Mouse (Mus musculus) megakaryocyte-erythroid progenitor cell, adult 5-6 weeks (primary cell): ENCODE results near the gene Sufu. TPM values are rescaled to one million over a fixed set of nuclear protein-coding genes. Genes with fewer than 3 reads are reported as not detected.
A peak's percentile ranks its signal among the peaks of the same experiment; 100 is the strongest.

Experiments used
- ATAC-seq: replicated peaks from 2 replicates; pipeline ENCODE4 v1.8.0; 2016; ENCODE audit warnings: mild to moderate bottlenecking, inconsistent platforms; ENCODE audit not compliant: severe bottlenecking, poor library complexity, low FRiP score, low TSS enrichment
- total RNA-seq, 2 experiments: library from RNA; stranded (forward) in 1 of 2; stranded (reverse) in 1 of 2; fragments of 200-1000, 215-1000 nt in 1 of 2; fragments of >200 nt in 1 of 2; fragmentation: Nextera tagmentation in 1 of 2; gene quantifications; 2 replicates each; pipeline ENCODE4 v1.2.3; 2014 to 2017

Sufu gene
- total RNA-seq, 2 experiments from 2014 or later: 7.4 to 16.3 TPM

- no peak for ATAC-seq
Observed at GRCm38 (mm10) chr19:46382275-46382674, 14.4 kb upstream of the Sufu start.

DNA sequence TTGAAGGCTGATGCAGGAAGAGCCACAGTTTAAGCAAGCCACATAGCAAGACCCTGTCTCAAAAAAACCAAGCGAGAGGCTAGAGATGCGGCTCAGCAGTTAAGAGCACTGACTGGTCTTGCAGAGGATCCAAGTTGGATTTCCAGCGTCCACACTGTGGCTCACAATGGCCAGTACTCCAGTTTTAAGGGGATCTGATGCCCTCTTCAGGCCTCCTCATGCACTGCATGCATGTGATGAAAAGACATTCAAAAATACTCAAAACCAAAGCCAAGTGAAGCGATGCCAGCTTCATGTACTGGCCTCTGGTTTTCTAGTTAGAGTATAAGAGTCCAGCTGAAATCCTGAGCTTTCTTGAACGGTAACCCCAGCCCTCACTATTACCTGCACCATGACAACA lies 6.8 kb upstream of the Sufu start:
- no peak for ATAC-seq

- no peak for ATAC-seq
Observed at GRCm38 (mm10) chr19:46392018-46392417, 4.7 kb upstream of the Sufu start.

GRCm38 (mm10) chr19:46394712-46395108 lies 2.0 kb upstream of the Sufu start:
- no peak for ATAC-seq

DNA sequence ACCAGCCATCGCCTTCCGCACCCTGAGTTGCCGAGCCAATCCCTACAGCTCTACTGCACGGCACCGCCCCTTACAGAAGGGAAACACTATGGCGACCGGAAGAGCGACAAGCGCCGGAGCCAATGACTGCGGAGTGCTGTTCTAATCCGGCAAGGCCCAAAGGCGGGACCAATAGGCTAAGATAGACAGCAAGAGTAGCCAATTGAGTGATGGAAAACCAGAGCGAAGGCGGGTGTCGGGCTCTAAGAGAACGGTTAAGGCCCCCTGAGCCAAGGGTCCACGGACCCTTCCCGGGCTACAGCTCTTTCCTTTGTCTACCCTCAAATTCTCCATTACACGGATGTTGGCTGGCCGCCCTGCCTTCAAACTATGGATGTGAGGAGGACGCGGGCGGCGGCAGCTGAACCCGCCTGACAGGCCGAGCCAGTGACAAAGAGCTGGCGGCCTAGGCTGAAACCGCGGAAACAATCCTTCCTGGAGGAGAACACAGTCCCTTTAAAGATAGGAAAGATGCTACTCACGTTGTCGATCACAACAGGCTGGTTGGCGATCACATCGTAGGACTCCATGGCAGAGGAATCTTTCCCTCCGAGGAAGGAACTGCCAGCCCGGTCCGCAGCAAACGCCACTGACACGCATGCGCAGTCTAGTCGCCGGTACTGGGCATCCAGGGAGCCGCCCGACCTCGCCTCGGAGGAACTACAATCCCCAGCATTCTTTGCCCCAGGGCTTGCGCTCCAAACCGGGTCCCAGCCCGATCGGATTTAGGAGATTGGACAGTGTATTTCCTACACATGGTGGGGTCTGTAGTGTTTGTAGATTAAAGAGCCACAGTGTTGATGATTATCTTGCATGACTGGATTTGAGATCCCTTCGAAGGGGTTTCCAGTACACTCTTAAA lies 1.3 kb upstream of the Sufu start, which contains the start of gene Actr1a:
Gene Actr1a, minus strand, starts transcription at position 640 of the 901 bp plus-strand sequence.
- peak; percentile 88 for ATAC-seq

DNA sequence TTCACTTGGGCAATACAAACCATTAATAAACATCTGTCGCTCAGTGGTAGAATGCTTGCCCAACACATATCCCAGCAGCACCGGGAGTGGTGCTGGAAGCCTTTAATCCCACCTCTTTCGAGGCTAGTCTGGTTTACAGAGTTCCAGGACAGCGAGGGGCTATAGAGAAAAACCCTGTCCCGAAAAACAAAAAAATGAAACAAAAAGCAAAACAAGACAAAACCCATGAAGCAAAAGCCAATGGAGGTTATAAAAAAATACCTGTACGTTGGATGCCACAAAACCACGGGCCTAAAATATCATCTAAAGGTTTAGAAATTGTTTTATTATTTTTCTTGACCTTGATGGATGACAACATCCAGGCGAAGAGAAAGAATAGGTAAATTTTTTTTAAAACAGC lies 587 bp upstream of the Sufu start:
- ATAC-seq: no peak

DNA sequence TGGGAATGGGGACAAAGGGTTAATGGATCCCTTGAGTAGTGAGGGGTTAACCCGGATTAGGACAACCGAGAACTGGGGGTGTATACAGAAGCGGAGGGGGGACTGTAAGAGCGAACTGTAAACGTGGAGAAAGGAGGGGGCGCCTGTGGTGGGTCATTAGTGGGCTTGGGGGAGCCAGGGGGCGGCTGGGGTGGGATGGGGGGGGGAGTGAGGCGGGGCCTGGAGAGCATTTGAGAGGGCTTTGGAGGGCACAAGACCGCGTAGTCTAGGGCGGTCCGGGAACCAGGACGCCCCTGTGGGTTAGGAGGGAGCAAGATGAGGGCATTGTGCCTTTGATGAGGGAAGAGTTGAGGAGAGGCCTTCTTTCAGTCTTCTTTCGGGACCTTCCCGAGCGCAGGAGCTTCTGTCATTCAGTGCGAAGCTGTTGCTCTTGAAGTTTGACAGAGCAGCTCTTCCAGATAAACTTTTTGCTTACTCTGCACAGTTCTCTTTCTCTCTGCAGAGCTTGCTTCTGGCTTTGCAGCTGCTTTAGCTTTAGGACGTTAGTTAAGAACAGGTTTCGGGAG lies 823 bp downstream of the Sufu start:
- ATAC-seq: no peak

- no peak for ATAC-seq
Observed at GRCm38 (mm10) chr19:46398401-46398800, 1.7 kb downstream of the Sufu start.

DNA sequence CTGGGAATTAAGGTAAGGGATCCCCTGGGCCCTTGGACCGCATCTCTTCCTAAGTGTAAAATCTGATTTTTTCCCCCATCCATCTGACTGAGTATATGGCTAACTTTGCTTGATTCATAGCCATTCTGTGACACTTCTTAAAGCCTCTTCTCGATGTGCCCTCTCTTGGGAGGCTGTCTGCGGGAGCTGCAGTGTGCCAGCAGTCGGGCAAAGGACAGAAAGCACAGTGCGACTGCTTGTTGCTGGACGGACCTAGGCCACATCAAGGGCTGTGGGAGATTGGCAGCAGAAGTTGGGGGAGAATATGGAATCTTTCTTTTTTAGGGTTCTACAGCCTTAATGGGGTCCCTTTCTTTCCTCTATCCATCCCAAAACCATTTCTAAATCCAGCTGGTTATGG lies 2.7 kb downstream of the Sufu start:
- no peak for ATAC-seq

GRCm38 (mm10) chr19:46399886-46400285 lies 3.2 kb downstream of the Sufu start:
- no peak for ATAC-seq

DNA sequence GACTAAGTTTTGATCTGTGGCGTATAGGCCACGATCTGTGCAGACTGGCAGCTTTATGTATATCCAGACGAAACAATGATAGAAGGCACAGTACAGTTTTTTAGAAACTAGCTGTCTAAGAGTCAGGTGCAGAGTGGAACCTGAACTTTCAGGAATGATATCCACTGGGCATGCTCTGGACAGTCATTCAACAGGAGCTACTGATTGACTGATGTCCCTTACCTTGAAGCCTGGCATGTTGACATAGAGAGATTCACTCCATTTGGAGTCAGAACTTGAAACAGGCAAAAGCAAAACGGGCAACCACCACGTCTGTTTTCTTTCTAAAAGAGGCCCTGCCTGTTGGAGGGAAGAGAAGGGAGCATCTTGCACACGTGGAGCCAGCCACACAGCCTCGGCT lies 3.9 kb downstream of the Sufu start:
- no peak for ATAC-seq

DNA sequence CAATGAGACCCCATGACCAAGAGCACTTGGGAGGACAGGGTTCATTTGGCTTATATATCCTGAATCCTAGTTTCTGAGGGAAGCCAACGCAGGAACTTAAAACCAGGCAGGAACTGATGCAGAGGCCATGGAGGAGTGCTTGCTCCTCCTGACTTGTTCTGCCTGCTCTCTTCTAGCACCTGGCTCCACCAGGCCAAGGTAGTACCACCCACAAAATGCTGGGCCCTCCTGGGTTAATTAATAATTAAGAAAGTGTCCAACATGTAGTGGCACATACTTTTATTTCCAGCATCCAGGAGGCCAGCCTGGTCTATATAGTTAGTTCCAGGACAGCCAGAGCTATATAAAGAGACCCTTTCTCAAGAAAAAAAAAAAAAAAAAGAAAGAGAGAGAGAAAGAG lies 7.3 kb downstream of the Sufu start:
- ATAC-seq: no peak

GRCm38 (mm10) chr19:46406592-46407386 lies 10.1 kb downstream of the Sufu start:
- ATAC-seq: no peak

- no peak for ATAC-seq
Observed at GRCm38 (mm10) chr19:46409506-46409905, 12.8 kb downstream of the Sufu start.

- ATAC-seq: no peak
Observed at GRCm38 (mm10) chr19:46412056-46412805, 15.5 kb downstream of the Sufu start.

DNA sequence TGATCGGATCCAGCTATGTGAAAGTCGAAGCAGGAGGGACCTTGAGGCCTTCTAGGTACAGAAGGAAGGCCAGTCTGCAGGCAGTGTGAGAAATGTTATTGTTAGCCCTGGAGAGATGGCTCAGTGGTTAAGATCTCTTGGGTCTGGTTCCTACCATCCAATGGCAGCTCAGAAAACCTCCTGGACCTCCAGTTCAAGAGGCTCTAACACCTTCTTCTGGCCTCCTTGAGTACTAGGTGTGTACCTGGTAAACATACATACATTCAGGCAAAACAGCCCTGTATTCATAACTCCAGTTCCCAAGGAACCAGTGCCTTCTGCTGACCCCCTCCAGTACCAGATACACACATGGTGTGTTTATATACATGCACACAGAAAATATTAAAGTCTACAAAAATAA lies 17.3 kb downstream of the Sufu start:
- no peak for ATAC-seq

GRCm38 (mm10) chr19:46414486-46414885 lies 17.8 kb downstream of the Sufu start:
- ATAC-seq: no peak

DNA sequence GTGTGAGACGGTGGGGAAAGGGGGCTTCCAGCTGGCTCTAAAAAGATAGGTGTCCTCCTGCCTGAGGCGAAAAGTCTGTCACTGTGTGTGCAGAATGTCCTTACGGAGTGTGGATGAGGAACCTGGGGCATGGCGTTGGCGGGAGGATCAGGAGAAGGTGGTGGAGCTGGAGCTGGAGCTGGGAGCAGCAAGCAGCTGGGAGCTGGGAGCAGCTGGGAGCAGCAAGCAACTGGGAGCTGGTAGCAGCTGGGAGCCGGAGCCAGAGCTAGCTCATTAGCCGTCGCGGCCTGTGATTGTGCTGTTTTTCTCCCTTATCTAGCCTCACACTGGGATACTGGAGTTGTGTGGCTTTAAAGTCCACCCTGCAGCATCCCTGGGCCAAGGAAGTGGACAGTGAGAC lies 19.6 kb downstream of the Sufu start:
- ATAC-seq: no peak

- no peak for ATAC-seq
Observed at GRCm38 (mm10) chr19:46418051-46418450, 21.4 kb downstream of the Sufu start.

- ATAC-seq: no peak
Observed at GRCm38 (mm10) chr19:46420410-46420809, 23.7 kb downstream of the Sufu start.
